Mouse (Mus musculus) stomach, embryonic 16.5 days (tissue): ENCODE measurements at regions not wholly inside any gene's neighbourhood (a gene's known extent, or its start where the extent isn't known, plus 50 kb on each side); places are given as distances from the start of the nearest gene placed in this dataset.

Experiments used
- ATAC-seq: fragments of 200-750 bp; cut with Nextera tagmentation; 2 replicates; pipeline ENCODE4 v1.8.0; 2017; ENCODE audit warnings: moderate number of reproducible peaks, moderate TSS enrichment; ENCODE audit not compliant: insufficient read depth, low FRiP score
- H3K27ac ChIP-seq: fragments of 300-500 bp; sonication (generic); 2 replicates; pipeline ENCODE4 v1.5.1; 2014; ENCODE audit warnings: low read length
- H3K27me3 ChIP-seq: fragments of 300-500 bp; sonication (generic); 2 replicates; pipeline ENCODE4 v1.6.1; 2014; ENCODE audit warnings: low read length, control low read depth, mixed read lengths; ENCODE audit not compliant: control insufficient read depth, insufficient read depth
- H3K36me3 ChIP-seq: fragments of 300-500 bp; sonication (generic); 2 replicates; pipeline ENCODE4 v1.6.1; 2014; ENCODE audit warnings: low read length; ENCODE audit not compliant: control insufficient read depth, insufficient read depth
- H3K4me1 ChIP-seq: fragments of 300-500 bp; sonication (generic); 2 replicates; pipeline ENCODE4 v1.6.1; 2014; ENCODE audit warnings: low read length, control low read depth, mixed read lengths; ENCODE audit not compliant: control insufficient read depth, insufficient read depth
- H3K4me2 ChIP-seq: fragments of 300-500 bp; sonication (generic); 2 replicates; pipeline ENCODE4 v1.6.1; 2014; ENCODE audit warnings: low read depth, low read length, mixed read lengths
- H3K4me3 ChIP-seq: fragments of 300-500 bp; sonication (generic); replicated peaks from 2 replicates; pipeline ENCODE4 v1.5.1; 2014; ENCODE audit warnings: mild to moderate bottlenecking, low read length
- H3K9ac ChIP-seq: fragments of 300-500 bp; sonication (generic); 2 replicates; pipeline ENCODE4 v1.6.1; 2014; ENCODE audit warnings: low read length
- H3K9me3 ChIP-seq: fragments of 300-500 bp; sonication (generic); replicated peaks from 2 replicates; pipeline ENCODE4 v1.6.1; 2016; ENCODE audit warnings: low read length, control low read depth; ENCODE audit not compliant: control insufficient read depth
- WGBS: fragments of 180-500 bp; shearing (Covaris S2); extraction: QIAGEN DNeasy Blood & Tissue Kit; methylation state at CpG from one replicate; pipeline ENCODE4 v1.1.7; 2014; 5-methylcytosine and 5-hydroxymethylcytosine counted together

- no peak overlapping the region for H3K27ac ChIP-seq
- H3K4me3 ChIP-seq: no peak overlapping the region
- no peaks in the 10 kb centered on the region for H3K27me3 ChIP-seq
- H3K4me2 ChIP-seq: no peak overlapping the region
- no peaks in the 10 kb centered on the region for H3K36me3 ChIP-seq
- H3K9ac ChIP-seq: no peak overlapping the region
- 70% methylated on average over 2 of the region's 2 CpGs for WGBS
- no peaks in the 10 kb centered on the region for H3K9me3 ChIP-seq
- ATAC-seq: no peak
- no peaks in the 10 kb centered on the region for H3K4me1 ChIP-seq
These were observed 236.9 kb downstream of the Wnt5a start for GRCm38 (mm10) chr14:28741418-28741817.

- no peak overlapping the region for H3K4me2 ChIP-seq
- no peaks in the 10 kb centered on the region for H3K9me3 ChIP-seq
- no peaks in the 10 kb centered on the region for H3K27me3 ChIP-seq
- H3K4me1 ChIP-seq: no peaks in the 10 kb centered on the region
- H3K27ac ChIP-seq: no peak overlapping the region
- ATAC-seq: no peak
- no peak overlapping the region for H3K9ac ChIP-seq
- WGBS: 60% methylated on average over 4 of the region's 4 CpGs
- no peaks in the 10 kb centered on the region for H3K36me3 ChIP-seq
- no peak overlapping the region for H3K4me3 ChIP-seq
These were observed 239.1 kb downstream of the Wnt5a start for GRCm38 (mm10) chr14:28743673-28744072.

GRCm38 (mm10) chr14:28750301-28750700 lies 245.8 kb downstream of the Wnt5a start:
- WGBS: 83% methylated on average over 1 of the region's 1 CpGs
- Histone ChIP-seq H3K4me3 (no peak overlapping the region), H3K4me2 (no peak overlapping the region), H3K9ac (no peak overlapping the region), H3K4me1 (no peaks in the 10 kb centered on the region), H3K27ac (no peak overlapping the region), H3K9me3 (no peaks in the 10 kb centered on the region), H3K36me3 (no peaks in the 10 kb centered on the region), H3K27me3 (no peaks in the 10 kb centered on the region)
- ATAC-seq: no peak

GRCm38 (mm10) chr14:28765201-28765600 lies 252.8 kb upstream of the Lrtm1 start:
- H3K4me3 ChIP-seq: no peak overlapping the region
- H3K4me2 ChIP-seq: no peak overlapping the region
- no peaks in the 10 kb centered on the region for H3K36me3 ChIP-seq
- no peak overlapping the region for H3K9ac ChIP-seq
- H3K27me3 ChIP-seq: no peaks in the 10 kb centered on the region
- H3K9me3 ChIP-seq: no peaks in the 10 kb centered on the region
- no peak for ATAC-seq
- no peaks in the 10 kb centered on the region for H3K4me1 ChIP-seq
- 86% methylated on average over 1 of the region's 1 CpGs for WGBS
- no peak overlapping the region for H3K27ac ChIP-seq

- H3K4me3 ChIP-seq: no peak overlapping the region
- no peak overlapping the region for H3K4me2 ChIP-seq
- no peaks in the 10 kb centered on the region for H3K4me1 ChIP-seq
- no peak overlapping the region for H3K27ac ChIP-seq
- H3K36me3 ChIP-seq: no peaks in the 10 kb centered on the region
- H3K27me3 ChIP-seq: no peaks in the 10 kb centered on the region
- WGBS: 78% methylated on average over 11 of the region's 11 CpGs
- no peak for ATAC-seq
- H3K9ac ChIP-seq: no peak overlapping the region
- no peaks in the 10 kb centered on the region for H3K9me3 ChIP-seq
These were observed 244.9 kb upstream of the Lrtm1 start for GRCm38 (mm10) chr14:28773068-28773467.

GRCm38 (mm10) chr14:28775686-28776085 lies 242.3 kb upstream of the Lrtm1 start:
- H3K4me2 ChIP-seq: no peak overlapping the region
- no peak for ATAC-seq
- H3K4me3 ChIP-seq: no peak overlapping the region
- H3K9me3 ChIP-seq: no peaks in the 10 kb centered on the region
- 55% methylated on average over 1 of the region's 1 CpGs for WGBS
- no peaks in the 10 kb centered on the region for H3K27me3 ChIP-seq
- no peaks in the 10 kb centered on the region for H3K36me3 ChIP-seq
- no peak overlapping the region for H3K9ac ChIP-seq
- no peak overlapping the region for H3K27ac ChIP-seq
- H3K4me1 ChIP-seq: no peaks in the 10 kb centered on the region

GRCm38 (mm10) chr14:28777791-28778190 lies 240.2 kb upstream of the Lrtm1 start:
- H3K9me3 ChIP-seq: no peaks in the 10 kb centered on the region
- no peaks in the 10 kb centered on the region for H3K4me1 ChIP-seq
- no peak overlapping the region for H3K4me3 ChIP-seq
- no peaks in the 10 kb centered on the region for H3K27me3 ChIP-seq
- no peak overlapping the region for H3K9ac ChIP-seq
- H3K4me2 ChIP-seq: no peak overlapping the region
- no peak overlapping the region for H3K27ac ChIP-seq
- no peak for ATAC-seq
- 81% methylated on average over 8 of the region's 8 CpGs for WGBS
- no peaks in the 10 kb centered on the region for H3K36me3 ChIP-seq

GRCm38 (mm10) chr14:28781660-28782059 lies 236.3 kb upstream of the Lrtm1 start:
- no peaks in the 10 kb centered on the region for H3K9me3 ChIP-seq
- no peak overlapping the region for H3K27ac ChIP-seq
- 91% methylated on average over 7 of the region's 7 CpGs for WGBS
- no peaks in the 10 kb centered on the region for H3K36me3 ChIP-seq
- H3K4me2 ChIP-seq: no peak overlapping the region
- no peak overlapping the region for H3K9ac ChIP-seq
- H3K4me3 ChIP-seq: no peak overlapping the region
- H3K27me3 ChIP-seq: no peaks in the 10 kb centered on the region
- no peak for ATAC-seq
- H3K4me1 ChIP-seq: no peaks in the 10 kb centered on the region; the same call in 1 of the 2 replicates

- 59% methylated on average over 6 of the region's 6 CpGs for WGBS
- Histone ChIP-seq H3K27ac (peak overlapping the region; percentile 49; the same call in 1 of the 2 replicates), H3K4me3 (no peak overlapping the region), H3K27me3 (no peaks in the 10 kb centered on the region), H3K4me2 (no peak overlapping the region), H3K9ac (no peak overlapping the region), H3K4me1 (no peaks in the 10 kb centered on the region; the same call in 1 of the 2 replicates), H3K36me3 (no peaks in the 10 kb centered on the region), H3K9me3 (no peaks in the 10 kb centered on the region)
- peak; percentile 69; the same call in 1 of the 2 replicates for ATAC-seq
These were observed 233.8 kb upstream of the Lrtm1 start for GRCm38 (mm10) chr14:28784106-28784633.

GRCm38 (mm10) chr14:28798290-28798689 lies 219.7 kb upstream of the Lrtm1 start:
- H3K4me2 ChIP-seq: no peak overlapping the region
- H3K27me3 ChIP-seq: no peaks in the 10 kb centered on the region
- no peaks in the 10 kb centered on the region for H3K9me3 ChIP-seq
- no peak overlapping the region for H3K4me3 ChIP-seq
- H3K36me3 ChIP-seq: no peaks in the 10 kb centered on the region
- WGBS: 3% methylated on average over 4 of the region's 4 CpGs
- no peaks in the 10 kb centered on the region for H3K4me1 ChIP-seq
- H3K27ac ChIP-seq: no peak overlapping the region
- no peak overlapping the region for H3K9ac ChIP-seq
- ATAC-seq: no peak
